Mouse (Mus musculus): ENCODE results near the gene Irs2. TPM values are rescaled to one million over a fixed set of nuclear protein-coding genes. Genes with fewer than 3 reads are reported as not detected.

Irs2 gene
- polyA plus RNA-seq, 1 experiment from 2014 or later: 7.2 TPM

- no peaks in the 10 kb centered on the region for H3K9me3 ChIP-seq (ENCODE audit: low read length)
- DNase-seq (ENCODE audit: low spot score): peak; percentile 69
- peak overlapping the region; percentile 43; the same call in 1 of the 2 replicates for H3K27ac ChIP-seq (ENCODE audit: low read length)
- TF ChIP-seq EP300 (IDR thresholded peaks at IDR 0.05) (no peak), CTCF (IDR thresholded peaks at IDR 0.05) (no peak)
- 49% methylated on average over 8 of the region's 8 CpGs for WGBS
- no peaks in the 10 kb centered on the region for H3K36me3 ChIP-seq (ENCODE audit: insufficient read depth, low read length)
- ATAC-seq: peak; percentile 76
- H3K4me1 ChIP-seq (ENCODE audit: insufficient read depth, low read depth, low read length): no peaks in the 10 kb centered on the region
- no peak overlapping the region for H3K4me3 ChIP-seq (ENCODE audit: low read depth, low read length)
- no peaks in the 10 kb centered on the region for H3K27me3 ChIP-seq (replicated peaks; ENCODE audit: insufficient read depth, low read length)
- H3K9ac ChIP-seq (replicated peaks; ENCODE audit: low read depth): no peak overlapping the region
- H3K4me2 ChIP-seq (replicated peaks; ENCODE audit: low read depth, low read length): no peak overlapping the region
Observed at GRCm38 (mm10) chr8:10935231-10935630, 73.0 kb downstream of the Irs2 start.

All from lung, postnatal 0 days (tissue).